Mouse (Mus musculus) neural tube, embryonic 15.5 days (tissue): ENCODE results near the gene Zscan2. TPM values are rescaled to one million over a fixed set of nuclear protein-coding genes. Genes with fewer than 3 reads are reported as not detected.

Experiments
- ATAC-seq: fragments of 200-750 bp; cut with Nextera tagmentation; 2 replicates; pipeline ENCODE4 v1.8.0; 2017; ENCODE audit warnings: mild to moderate bottlenecking, moderate TSS enrichment, moderate library complexity; ENCODE audit not compliant: low FRiP score
- H3K27ac ChIP-seq: fragments of 300-500 bp; sonication (generic); replicated peaks from 2 replicates; pipeline ENCODE4 v1.5.1; 2015; ENCODE audit warnings: mild to moderate bottlenecking, inconsistent platforms
- H3K27me3 ChIP-seq: fragments of 300-500 bp; sonication (generic); replicated peaks from 2 replicates; pipeline ENCODE4 v1.6.1; 2015; ENCODE audit warnings: inconsistent platforms
- H3K36me3 ChIP-seq: fragments of 300-500 bp; sonication (generic); 2 replicates; pipeline ENCODE4 v1.6.1; 2015; ENCODE audit warnings: inconsistent platforms
- H3K4me1 ChIP-seq: fragments of 300-500 bp; sonication (generic); 2 replicates; pipeline ENCODE4 v1.6.1; 2015; ENCODE audit warnings: inconsistent platforms
- H3K4me2 ChIP-seq: fragments of 300-500 bp; sonication (generic); 2 replicates; pipeline ENCODE4 v1.6.1; 2015; ENCODE audit warnings: inconsistent platforms, mild to moderate bottlenecking, moderate library complexity
- H3K4me3 ChIP-seq: fragments of 300-500 bp; sonication (generic); replicated peaks from 2 replicates; pipeline ENCODE4 v1.5.1; 2015; ENCODE audit warnings: mild to moderate bottlenecking, inconsistent platforms
- H3K9ac ChIP-seq: fragments of 300-500 bp; sonication (generic); replicated peaks from 2 replicates; pipeline ENCODE4 v1.6.1; 2015; ENCODE audit warnings: mild to moderate bottlenecking, inconsistent platforms
- H3K9me3 ChIP-seq: fragments of 300-500 bp; sonication (generic); replicated peaks from 2 replicates; pipeline ENCODE4 v1.6.1; 2016; ENCODE audit warnings: inconsistent platforms
- WGBS: fragments of 180-500 bp; shearing (Covaris S2); methylation state at CpG from one replicate; pipeline ENCODE4 v1.1.7; 2015; ENCODE audit warnings: mixed read lengths; 5-methylcytosine and 5-hydroxymethylcytosine counted together
- polyA plus RNA-seq: library from polyadenylated mRNA; unstranded; fragments of >200 nt; fragmentation: Nextera tagmentation; extraction: Ambion mirVana; gene quantifications from 2 replicates; pipeline ENCODE4 v1.2.1, GENCODE M21; 2015

The Zscan2 gene
- polyA plus RNA-seq, 1 experiment from 2014 or later = 3.9 TPM

DNA sequence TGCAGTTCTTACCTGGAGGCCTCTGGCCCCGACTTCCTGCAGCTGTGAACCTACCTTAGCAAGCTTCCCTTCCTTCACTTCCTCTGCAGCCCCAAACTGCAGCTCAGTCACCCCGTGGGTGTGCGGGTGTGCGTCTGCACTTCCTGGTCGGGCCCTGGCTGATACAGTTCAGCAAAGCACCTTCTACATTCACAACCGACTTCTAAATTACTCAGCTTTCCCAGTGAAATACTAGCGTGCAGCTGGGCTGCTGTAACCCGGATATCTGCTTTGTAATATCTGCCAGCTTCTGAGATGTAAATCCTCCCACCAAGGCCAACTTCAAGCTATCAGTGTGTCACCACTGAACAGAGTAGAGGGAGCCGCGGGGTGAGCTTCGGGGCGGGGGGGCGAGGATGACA, 29.1 kb downstream of the Zscan2 start:
- H3K4me2 ChIP-seq = no peak overlapping the region
- no peaks in the 10 kb centered on the region for H3K27me3 ChIP-seq
- no peak for ATAC-seq
- no peak overlapping the region for H3K9ac ChIP-seq
- no peak overlapping the region for H3K4me3 ChIP-seq
- H3K27ac ChIP-seq = peak overlapping the region; percentile 58; the same call in 1 of the 2 replicates
- peaks cover 12% of the 10 kb centered on the region for H3K4me1 ChIP-seq
- H3K9me3 ChIP-seq = no peaks in the 10 kb centered on the region
- WGBS = 77% methylated on average over 13 of the region's 13 CpGs
- peaks cover 37% of the 10 kb centered on the region for H3K36me3 ChIP-seq

GRCm38 (mm10) chr7:80893086-80893752, 32.5 kb downstream of the Zscan2 start:
- no peak overlapping the region for H3K27ac ChIP-seq
- peaks cover 12% of the 10 kb centered on the region for H3K4me1 ChIP-seq
- no peak overlapping the region for H3K4me3 ChIP-seq
- H3K36me3 ChIP-seq = peaks cover 65% of the 10 kb centered on the region
- H3K9me3 ChIP-seq = no peaks in the 10 kb centered on the region
- no peak overlapping the region for H3K9ac ChIP-seq
- H3K27me3 ChIP-seq = no peaks in the 10 kb centered on the region
- no peak for ATAC-seq
- whole genome bisulfite sequencing = 95% methylated on average over 15 of the region's 15 CpGs
- H3K4me2 ChIP-seq = no peak overlapping the region

- ATAC-seq = no peak
- no peaks in the 10 kb centered on the region for H3K27me3 ChIP-seq
- no peak overlapping the region for H3K4me3 ChIP-seq
- no peak overlapping the region for H3K4me2 ChIP-seq
- WGBS = 89% methylated on average over 6 of the region's 6 CpGs
- no peak overlapping the region for H3K27ac ChIP-seq
- H3K4me1 ChIP-seq = peaks cover 9% of the 10 kb centered on the region
- no peak overlapping the region; the same call in 1 of the 2 replicates for H3K9ac ChIP-seq
- no peaks in the 10 kb centered on the region for H3K9me3 ChIP-seq
- H3K36me3 ChIP-seq = peaks cover 66% of the 10 kb centered on the region
These were observed 33.0 kb downstream of the Zscan2 start for GRCm38 (mm10) chr7:80893753-80894129.

- Histone ChIP-seq H3K27ac (no peak overlapping the region), H3K9ac (no peak overlapping the region; the same call in 1 of the 2 replicates), H3K4me3 (no peak overlapping the region), H3K36me3 (peaks cover 66% of the 10 kb centered on the region), H3K4me2 (no peak overlapping the region), H3K27me3 (no peaks in the 10 kb centered on the region), H3K4me1 (peaks cover 5% of the 10 kb centered on the region), H3K9me3 (no peaks in the 10 kb centered on the region)
- ATAC-seq = no peak
- WGBS = 85% methylated on average over 7 of the region's 7 CpGs
These were observed 33.5 kb downstream of the Zscan2 start for GRCm38 (mm10) chr7:80894196-80894595.

DNA sequence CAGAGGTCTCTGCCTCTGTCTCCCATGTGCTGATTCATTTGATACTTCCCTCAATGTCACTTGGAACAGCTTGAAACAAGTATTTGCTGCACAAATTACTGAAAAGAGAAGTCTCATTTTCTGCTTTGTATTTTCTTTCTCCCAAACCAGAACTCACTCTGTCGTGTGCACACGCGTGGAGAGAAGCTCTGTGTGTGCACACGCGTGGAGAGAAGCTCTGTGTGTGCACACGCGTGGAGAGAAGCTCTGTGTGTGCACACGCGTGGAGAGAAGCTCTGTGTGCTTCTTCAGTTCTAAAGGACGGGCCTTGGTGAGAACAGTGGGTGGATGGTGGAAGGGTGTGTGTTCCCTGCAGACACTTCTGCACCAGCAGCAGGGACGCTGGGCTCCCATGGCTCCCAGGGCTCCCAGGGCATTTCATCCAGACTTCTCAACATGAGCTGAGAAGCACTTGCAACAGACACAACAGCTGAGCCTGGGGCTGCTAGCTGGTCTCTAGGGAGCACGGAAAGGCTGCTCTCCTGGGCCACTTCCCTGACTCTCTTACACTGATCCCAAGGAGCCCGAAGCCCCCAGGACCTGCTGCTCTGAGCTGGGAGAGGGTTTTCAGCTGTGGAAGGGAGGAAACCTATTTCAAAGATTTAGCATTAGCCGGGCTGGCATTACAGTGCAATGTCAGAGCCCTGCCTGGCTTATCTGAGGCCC, 34.2 kb downstream of the Zscan2 start:
- Histone ChIP-seq H3K4me2 (no peak overlapping the region), H3K9ac (no peak overlapping the region), H3K4me1 (peaks cover 5% of the 10 kb centered on the region), H3K9me3 (no peaks in the 10 kb centered on the region), H3K4me3 (no peak overlapping the region), H3K27me3 (no peaks in the 10 kb centered on the region), H3K36me3 (peaks cover 63% of the 10 kb centered on the region), H3K27ac (no peak overlapping the region)
- no peak for ATAC-seq
- WGBS = 96% methylated on average over 14 of the region's 14 CpGs

- H3K9me3 ChIP-seq = no peaks in the 10 kb centered on the region
- no peak overlapping the region for H3K27ac ChIP-seq
- H3K4me1 ChIP-seq = peaks cover 20% of the 10 kb centered on the region
- H3K9ac ChIP-seq = no peak overlapping the region
- H3K36me3 ChIP-seq = peaks cover 51% of the 10 kb centered on the region
- H3K4me2 ChIP-seq = no peak overlapping the region
- no peak for ATAC-seq
- no peak overlapping the region for H3K4me3 ChIP-seq
- 91% methylated on average over 7 of the region's 7 CpGs for WGBS
- no peaks in the 10 kb centered on the region for H3K27me3 ChIP-seq
These were observed 36.4 kb downstream of the Zscan2 start for GRCm38 (mm10) chr7:80897134-80897533.

DNA sequence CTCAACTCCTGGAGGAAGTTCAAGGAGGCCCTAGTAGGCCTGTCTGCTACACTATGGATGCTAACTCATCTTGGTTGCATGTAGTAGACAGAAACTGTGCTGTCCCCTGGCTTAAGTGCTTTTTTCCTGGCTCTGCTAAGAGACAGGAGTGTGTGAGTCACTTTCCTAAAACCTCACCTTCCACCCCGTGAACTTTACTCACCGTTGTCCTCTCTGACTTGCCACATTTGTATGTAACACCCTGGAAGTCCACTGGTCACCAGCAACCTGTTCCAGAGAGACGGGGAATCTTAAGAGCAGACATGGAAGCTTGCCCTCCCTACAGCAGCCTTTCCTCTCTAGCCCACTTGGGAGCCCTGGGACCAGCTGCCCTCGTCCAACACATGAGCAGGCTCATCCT, 37.0 kb downstream of the Zscan2 start:
- peaks cover 20% of the 10 kb centered on the region for H3K4me1 ChIP-seq
- H3K27me3 ChIP-seq = no peaks in the 10 kb centered on the region
- ATAC-seq = no peak
- H3K27ac ChIP-seq = no peak overlapping the region
- H3K9ac ChIP-seq = no peak overlapping the region
- H3K4me2 ChIP-seq = no peak overlapping the region
- WGBS = 90% methylated on average over 4 of the region's 4 CpGs
- no peaks in the 10 kb centered on the region for H3K9me3 ChIP-seq
- no peak overlapping the region for H3K4me3 ChIP-seq
- H3K36me3 ChIP-seq = peaks cover 45% of the 10 kb centered on the region

- peak within 1 kb of the TSS; percentile 78 for H3K4me3 ChIP-seq
- peaks cover 20% of the 10 kb centered on the region for H3K36me3 ChIP-seq
- no peaks in the 10 kb centered on the region for H3K9me3 ChIP-seq
- H3K27ac ChIP-seq = peak within 1 kb of the TSS; percentile 83
- H3K9ac ChIP-seq = peak within 1 kb of the TSS; percentile 54
- no peaks in the 10 kb centered on the region for H3K27me3 ChIP-seq
- H3K4me1 ChIP-seq = peaks cover 32% of the 10 kb centered on the region
- H3K4me2 ChIP-seq = peak within 1 kb of the TSS; percentile 86
- WGBS = under 1% methylated on average over 36 of the region's 36 CpGs
- ATAC-seq = peak; percentile 95
These were observed 40.3 kb downstream of the Zscan2 start, which contains the start of gene Wdr73 for GRCm38 (mm10) chr7:80900944-80901501. Gene Wdr73 (minus strand): TSS chr7:80901269.

DNA sequence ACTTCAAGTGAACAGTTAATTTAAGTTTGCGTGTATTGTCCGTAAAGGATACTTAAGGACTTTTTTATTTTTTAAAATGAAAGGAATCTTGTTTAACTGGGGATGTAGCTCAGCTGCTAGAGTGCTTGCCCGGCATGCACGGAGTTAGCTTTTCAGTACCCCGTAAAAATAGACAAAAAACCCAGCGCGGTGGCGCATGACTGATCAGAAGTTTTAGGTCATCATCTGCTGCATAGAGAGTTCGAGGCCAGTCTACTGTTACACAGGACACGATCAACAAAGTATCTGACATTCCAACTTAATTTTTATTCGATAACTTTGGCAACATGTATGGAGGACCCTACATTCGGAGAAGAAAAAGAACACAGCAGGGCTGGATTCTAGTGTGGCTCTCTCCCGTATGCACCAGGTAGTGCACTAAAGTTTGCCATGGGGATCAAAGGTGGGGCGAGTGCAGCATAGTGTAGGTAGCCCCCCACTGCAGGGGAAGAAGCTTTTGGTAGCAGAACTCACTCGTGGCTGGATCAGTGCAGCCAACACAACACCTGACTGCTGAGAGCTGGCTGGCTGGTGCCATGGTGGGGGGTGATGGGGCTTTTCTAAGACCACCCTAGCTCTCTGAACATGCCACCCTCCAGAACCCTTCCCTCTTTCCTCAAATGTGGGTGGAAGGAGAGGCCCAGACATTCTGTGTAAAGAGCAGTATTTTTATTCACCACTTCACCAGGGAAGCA, 41.0 kb downstream of the Zscan2 start:
- H3K4me1 ChIP-seq = peaks cover 32% of the 10 kb centered on the region
- no peaks in the 10 kb centered on the region for H3K27me3 ChIP-seq
- no peaks in the 10 kb centered on the region for H3K9me3 ChIP-seq
- ATAC-seq = 0 out of 2 replicates have a peak, but pooled peaks have one; percentile 19
- 32% methylated on average over 15 of the region's 15 CpGs for WGBS
- H3K9ac ChIP-seq = peak overlapping the region; percentile 54
- peaks cover 21% of the 10 kb centered on the region for H3K36me3 ChIP-seq
- H3K27ac ChIP-seq = peak overlapping the region; percentile 83
- H3K4me3 ChIP-seq = peak overlapping the region; percentile 78
- H3K4me2 ChIP-seq = peak overlapping the region; percentile 86

DNA sequence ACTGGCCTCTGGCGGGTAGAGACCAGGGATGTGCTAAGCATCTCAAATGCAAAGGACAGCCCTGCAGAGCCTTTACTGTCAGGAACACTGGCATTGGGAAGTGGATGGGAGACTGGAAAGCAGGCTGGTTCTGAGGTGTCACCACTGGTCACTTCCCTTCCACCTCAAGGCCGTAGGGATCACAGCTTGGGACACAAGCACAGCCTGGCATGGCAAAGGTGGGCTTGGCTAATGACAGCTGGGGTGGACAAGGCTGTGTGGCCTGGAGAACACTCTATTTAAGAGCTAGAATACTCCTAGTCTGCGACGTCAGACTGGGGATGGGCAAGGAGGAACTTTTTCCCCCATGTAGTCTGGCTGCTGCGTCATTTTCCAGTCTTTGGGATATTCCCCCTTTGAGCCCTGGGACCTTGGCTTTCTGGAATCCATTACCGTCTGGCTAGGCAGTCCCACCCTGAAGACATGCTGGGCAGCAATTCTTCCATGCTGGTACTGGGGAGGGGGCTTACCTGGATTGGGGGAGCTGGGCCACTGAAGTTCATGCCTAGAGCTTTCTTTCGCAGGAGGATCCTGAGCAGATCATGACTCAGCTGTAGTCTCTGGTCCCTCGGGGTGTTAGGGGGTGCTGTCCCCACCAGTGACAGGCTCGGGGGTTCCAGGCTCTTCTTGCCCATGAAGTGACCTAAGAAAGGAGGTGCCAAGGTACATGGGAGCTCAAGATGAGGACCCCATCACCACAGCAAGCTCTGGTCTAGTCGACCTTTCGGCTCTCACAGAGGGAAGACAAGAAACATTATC, 43.1 kb downstream of the Zscan2 start:
- no peak overlapping the region for H3K4me3 ChIP-seq
- H3K9me3 ChIP-seq = no peaks in the 10 kb centered on the region
- H3K27me3 ChIP-seq = no peaks in the 10 kb centered on the region
- H3K27ac ChIP-seq = no peak overlapping the region
- H3K9ac ChIP-seq = no peak overlapping the region
- ATAC-seq = no peak
- peak overlapping the region; percentile 67 for H3K4me2 ChIP-seq
- H3K4me1 ChIP-seq = peaks cover 32% of the 10 kb centered on the region
- WGBS = 94% methylated on average over 11 of the region's 11 CpGs
- H3K36me3 ChIP-seq = peaks cover 20% of the 10 kb centered on the region
